Mouse (Mus musculus): Measurements from ENCODE around the gene Mapk3. TPM values are rescaled to one million over a fixed set of nuclear protein-coding genes. Genes with fewer than 3 reads are reported as not detected.

Mapk3 gene
- polyA plus RNA-seq, 1 experiment, result 169 TPM

DNA sequence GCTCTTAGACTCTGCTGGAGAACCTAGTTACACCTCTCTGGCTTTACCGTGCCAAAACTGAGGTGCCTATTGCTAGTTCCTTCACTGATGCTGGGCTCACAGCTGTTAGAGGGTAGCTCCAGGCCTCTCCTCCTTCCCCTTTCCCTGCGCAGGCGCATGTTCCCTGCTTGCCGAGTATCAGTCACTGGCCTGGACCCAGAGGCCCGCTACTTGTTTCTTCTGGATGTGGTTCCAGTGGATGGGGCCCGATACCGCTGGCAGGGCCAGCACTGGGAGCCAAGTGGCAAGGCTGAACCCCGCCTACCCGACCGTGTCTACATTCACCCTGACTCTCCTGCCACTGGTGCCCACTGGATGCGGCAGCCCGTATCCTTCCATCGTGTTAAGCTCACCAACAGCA lies 23.3 kb downstream of the Mapk3 start:
- no peak for DNase-seq (ENCODE audit: low read depth)

DNA sequence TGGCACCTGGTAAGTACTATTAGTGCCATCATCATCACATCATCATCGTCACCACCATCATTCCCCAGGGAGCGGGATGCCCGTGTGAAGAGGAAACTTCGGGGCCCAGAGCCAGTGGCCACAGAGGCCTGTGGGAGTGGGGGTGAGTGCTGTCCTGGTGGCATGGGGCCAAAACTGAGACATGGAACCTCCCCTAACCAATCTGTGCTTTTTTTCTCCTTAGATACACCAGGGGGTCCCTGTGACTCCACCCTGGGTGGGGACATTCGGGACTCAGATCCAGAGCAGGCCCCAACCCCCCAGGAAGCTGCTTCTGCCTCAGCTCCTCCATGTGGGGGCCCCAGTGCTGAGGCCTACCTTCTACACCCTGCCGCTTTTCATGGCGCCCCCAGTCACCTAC lies 25.1 kb downstream of the Mapk3 start:
- DNase-seq (ENCODE audit: low read depth), result no peak

DNA sequence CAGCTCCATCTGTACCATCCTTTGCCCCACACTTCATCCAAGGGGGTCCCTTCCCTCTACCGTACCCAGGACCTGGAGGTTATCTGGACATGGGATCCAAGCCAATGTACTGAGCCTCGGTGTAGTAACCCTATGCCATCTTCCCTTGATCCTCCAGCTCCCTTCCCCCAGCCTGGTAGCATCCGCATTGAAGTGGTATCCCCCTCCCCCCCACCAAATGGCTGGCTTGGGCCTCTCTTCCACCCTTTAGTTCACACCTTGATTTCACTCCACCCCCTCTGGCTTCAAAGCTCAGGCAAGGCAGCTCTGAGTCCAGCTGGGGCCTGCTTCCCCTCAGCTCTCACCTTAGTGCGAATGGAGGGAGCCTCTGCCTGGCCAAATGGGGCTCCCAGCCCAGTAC lies 25.7 kb downstream of the Mapk3 start:
- DNase-seq (ENCODE audit: low read depth), result no peak

DNA sequence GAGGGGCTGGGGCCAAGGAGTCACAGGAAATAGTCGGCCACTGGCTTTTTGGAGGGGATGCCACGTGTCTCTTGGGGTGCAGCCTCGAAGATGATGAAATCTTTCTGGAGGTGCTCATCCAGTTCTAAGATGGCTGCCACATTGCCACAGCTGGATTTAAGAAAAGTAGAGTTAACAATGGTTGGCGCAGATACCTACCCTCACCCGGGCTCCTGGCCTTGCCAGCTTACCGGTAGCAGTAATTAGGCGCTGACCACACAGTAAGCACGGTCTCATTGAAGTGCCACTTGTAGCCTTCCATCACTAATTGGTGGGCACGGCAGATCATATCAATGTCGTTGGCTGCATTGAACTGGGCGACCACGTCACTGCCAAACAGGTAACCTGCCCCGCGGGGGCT lies 26.7 kb downstream of the Mapk3 start:
- no peak for DNase-seq (ENCODE audit: low read depth)

DNA sequence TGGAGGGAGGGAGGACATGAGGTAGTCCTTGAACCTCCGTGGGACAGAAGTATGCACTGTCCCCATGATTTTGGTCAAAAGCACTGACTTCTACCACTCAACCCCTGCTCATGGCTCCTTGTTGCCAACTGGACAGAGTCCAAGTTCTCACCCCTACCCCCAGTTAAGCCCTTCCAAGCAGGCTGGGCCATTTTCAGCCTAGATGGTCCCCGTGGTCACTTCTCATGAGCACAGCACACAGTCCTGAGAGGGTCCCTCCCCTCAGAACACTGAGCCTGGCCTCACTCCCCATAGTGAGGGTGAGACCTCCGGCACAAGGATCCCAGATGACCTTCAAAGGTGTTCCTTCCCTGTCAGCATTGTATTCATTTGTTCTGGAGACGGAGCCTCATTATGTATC lies 29.7 kb downstream of the Mapk3 start:
- DNase-seq (ENCODE audit: low read depth), result no peak

DNA sequence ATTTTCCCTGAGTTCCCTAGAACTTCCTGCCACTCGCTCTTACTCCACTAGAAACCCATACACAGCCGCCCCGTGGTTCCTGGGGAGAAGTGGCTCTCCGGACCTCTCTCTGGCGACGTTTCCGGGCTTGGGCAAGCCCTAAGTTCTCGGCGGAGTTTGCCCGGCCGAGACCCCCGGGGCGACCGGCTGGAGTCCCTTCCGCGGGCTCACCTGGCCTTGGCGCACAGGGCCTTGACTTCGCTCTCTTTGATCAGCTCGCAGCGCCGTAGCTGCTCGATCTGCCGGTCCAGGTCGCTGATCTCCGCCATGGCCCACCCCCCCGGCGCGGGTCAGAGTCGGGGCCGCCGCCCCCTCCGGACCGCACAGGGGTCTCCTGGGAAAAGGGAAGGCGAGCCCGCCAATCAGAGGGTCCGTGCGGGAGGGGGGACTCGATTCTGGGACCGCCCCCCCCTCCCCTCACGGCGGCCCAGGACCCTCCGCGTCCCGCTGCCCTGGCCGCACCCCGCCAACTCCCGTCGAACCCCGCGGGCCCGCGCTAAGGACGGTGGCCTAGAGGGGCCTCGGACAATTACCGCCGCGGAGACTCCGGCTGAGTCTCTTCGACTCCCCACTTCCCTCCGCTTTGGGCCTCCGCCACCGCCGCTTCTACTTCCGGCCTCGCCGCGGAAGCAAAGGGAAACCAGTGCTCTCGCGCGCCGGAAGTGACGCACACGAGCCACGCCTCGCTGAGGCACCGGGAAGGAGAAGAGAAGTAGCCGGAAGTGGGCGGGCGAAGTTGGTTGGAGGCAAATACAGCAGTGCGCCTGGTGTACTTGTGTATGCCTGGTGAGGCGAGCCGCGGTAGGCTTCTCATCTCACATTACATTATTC lies 32.7 kb downstream of the Mapk3 start, which contains the start of gene Ppp4c:
TSS of gene Ppp4c (minus strand) at position 646 of the 870 bp plus-strand sequence.
- no peak for DNase-seq (ENCODE audit: low read depth)

DNA sequence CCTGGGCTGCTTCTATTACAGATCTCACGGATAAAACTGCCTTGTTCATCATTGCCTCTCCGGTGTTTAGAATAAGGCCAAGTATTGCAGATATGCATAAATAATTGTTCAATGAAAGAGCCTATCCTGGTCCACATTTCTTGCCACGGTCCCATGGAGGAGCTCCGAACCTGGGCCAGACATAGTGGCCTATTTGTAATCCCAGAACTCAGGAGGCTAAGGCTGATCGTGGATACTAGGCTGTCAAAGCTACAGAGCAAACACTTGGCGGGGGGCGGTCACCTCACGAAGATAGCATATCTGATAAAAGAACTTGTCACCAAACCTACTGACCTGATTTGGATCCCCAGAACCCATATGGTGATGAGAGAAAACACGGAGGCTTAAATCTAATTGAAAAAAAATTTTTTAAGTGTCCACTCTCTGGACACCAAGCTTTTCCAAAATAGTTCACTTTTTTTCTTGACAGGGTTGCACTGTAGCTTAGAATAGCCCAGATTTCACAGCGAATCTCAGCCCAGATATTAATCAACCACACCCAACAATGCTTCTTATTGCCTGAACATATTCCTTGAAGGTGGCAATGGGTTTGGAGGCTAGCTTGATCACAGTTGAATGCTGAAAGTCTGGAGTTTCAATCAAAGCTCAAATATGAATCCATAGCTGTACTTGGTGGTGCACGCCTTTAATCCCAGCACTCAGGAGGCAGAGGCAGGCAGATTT lies 33.5 kb downstream of the Mapk3 start:
- no peak for DNase-seq (ENCODE audit: low read depth)

DNA sequence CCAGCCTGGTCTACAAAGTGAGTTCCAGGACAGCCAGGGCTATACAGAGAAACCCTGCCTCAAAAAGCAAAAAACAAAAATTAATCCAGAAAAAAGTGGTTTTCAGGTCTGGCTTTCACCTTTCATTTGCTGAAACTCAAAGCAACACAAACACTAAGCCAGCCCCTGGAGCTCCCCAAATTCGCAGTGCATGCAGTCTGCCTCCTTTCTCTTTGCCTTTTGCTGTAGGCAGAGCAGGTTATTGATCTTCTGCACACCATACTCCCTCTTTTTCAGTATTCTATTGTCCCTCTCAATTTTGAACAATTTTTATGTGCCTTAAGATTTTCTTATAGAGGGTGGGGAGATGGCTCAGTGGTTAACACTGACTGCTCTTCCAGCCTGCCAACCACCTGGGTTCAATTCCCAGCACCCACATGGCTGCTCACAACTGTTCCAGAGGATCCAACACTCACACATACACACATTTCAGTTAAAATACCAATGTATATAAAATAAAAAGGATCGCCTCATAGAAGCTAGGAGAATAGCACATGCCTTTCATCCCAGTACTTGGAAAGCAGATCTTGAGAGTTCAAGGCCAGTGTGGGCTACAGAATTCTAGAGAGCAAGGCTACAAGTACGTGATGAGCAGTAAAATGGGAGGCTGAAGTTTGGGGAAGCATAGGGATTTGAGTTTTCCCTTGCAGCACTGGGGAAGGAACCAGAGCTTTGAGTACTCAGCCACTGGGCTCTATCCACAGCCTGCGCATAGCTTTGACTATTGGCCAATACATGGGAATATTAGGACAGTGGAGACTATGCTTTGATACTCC lies 34.3 kb downstream of the Mapk3 start:
- no peak for DNase-seq (ENCODE audit: low read depth)

DNA sequence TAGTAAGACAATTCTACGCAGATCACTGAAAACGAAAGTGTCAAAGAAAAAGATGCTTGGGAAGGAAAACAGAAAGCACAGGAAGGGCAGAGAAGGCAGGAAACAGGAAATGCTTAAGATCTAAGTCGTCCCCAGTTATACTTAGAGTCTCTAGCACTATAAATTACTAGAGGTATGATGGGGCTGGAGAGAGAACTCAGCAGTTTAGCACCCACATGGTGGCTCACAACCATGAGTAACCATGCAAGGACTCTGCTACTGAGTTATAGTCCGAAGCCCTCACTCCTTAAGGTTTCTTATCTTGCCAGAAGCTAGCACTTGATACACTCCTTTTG lies 34.8 kb downstream of the Mapk3 start:
- DNase-seq (ENCODE audit: low read depth), result no peak

DNA sequence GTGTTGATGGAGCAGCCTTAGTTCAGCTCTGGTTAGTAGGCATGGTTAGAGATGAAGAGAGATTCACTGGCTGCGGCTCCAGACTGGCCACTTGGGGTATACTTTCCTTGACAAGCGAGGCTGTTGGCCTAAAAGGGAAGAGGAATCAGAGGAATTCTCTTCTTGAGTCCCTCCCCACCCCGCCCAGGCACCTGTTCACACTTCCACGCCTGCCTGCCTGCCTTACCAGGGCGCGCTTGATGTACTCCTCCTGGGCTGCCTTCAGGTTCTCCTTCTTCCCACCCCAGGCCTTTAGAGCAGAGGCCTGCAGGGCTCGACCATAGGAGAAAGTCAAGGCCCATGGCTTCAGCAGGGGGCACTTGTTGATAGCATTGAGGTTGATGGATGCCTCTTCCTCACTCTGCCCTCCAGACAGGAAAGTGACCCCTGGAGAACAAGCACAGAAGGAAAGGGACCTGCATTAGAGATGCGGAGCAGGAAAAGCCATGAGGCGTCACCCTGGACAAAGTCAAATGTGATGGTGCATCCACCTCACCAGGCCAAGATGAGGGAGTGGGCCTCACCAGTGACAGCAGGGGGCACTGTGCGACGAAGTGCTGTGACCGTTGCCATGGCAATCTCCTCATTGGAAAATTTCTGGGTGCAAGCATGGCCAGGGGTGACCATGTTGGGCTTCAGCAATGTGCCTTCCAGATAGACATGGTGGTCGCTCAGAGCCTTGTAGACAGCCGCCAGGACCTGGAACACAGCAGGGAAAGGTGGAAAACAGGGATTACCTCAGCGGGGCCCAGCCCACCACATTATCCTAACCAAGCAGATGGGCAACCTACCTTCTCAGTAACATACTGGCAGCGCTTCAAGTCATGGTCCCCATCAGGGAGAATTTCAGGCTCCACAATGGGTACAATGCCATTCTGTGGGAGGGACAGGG lies 36.3 kb downstream of the Mapk3 start:
- no peak for DNase-seq (ENCODE audit: low read depth)

DNA sequence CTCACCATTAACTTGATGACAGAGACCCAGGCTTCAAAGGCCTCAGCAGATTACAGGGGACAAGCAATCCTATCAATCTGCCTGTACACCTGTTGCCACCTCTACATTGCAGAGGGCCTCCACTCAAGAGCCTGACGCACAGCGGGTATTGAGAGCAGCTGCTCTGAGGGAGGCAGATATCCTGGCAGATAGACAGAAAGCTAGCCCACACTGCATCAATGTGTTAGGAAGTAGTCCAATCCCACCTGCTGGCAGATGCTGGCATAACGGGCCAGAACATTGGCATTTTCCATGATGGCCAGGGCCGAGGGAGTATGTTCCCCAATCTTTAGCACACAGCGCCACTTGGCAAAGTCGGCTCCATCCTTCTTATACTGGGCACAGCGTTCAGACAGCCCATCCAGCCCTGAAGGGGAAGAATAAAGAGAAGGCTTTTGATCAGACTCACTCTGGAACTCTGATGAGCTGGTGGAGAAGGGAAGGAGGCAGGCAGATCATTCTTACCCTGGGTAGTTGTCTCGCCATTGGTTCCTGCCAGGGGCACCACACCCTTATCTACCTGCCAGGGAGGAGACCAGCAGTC lies 37.0 kb downstream of the Mapk3 start:
- no peak for DNase-seq (ENCODE audit: low read depth)

DNA sequence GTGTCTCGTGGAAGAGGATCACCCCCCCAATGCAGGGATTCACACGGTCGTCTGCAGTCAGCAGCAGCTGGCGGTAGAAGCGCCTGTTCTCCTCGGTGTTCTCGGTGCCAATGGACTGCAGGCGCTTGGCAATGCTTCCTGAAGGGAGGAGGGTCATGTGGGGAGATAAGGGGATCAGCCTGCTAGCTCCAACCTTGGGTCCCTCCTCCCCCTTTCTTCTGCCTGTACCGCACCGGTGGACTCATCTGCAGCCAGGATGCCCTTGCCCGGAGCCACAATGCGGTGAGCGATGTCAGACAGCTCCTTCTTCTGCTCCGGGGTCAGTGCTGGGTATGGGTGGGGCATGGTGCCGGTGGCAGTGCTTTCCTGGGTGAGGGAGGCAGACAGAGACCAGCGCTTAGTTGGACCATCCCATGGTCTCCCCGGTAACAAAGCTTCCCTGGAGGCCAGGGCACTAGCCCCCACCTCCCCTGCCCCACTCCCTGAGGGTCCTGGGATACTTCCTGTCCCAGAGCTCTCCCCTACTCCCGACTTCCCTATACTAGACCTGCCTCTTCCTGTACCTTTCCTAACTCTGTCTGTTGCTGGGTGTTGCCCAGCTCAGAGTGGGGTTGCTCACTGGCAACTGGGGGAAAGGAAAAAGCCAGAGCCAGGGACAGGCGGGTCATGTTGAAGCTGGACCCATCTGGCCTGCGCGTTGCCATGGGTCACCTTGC lies 38.2 kb downstream of the Mapk3 start, which contains the start of gene Fam57b:
TSS of gene Fam57b (plus strand) at position 258 of the 716 bp plus-strand sequence.
- no peak for DNase-seq (ENCODE audit: low read depth)

DNA sequence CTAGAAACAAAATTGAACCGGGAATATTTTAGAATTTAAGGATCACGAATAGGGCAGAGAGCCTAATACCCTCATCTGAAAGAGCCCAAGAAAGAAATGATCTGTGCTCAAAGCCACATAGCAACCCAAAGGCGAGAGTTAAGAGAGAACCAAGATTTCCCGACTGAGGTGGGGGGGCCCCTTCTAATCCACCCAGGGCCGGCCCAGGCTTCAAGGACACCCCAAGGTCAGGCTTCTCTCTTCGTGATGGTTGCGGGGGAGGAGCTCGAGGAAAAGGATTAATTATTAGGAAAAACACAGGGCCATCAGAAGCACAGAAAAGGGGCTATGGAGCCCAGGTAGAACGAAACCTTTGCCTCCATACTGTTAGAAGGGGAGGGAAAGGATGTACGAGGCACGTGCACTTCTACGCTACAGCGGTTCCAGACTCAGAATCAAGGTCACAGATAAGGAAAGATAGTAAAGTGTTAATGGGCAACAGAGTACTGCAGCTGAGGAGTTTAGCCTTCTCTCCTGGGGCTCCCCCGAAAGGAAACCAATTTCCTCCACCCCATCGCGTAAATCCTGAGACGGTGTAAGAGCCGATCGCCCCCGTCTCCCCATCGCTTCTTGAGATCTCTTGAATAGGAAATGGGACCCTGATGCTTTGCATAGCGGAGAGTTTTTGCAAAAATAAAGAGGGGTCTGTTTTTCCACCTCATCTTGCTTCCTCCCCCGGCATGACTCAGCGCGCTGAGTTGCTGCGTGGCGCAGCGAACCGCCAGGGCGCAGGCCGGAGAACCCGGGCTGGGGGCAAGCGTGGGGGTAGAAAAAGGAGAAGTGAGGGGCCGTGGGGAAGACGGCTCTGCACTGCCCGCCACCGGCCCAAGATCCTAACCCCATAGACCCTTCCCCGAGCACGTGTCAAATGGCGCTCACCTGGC lies 39.0 kb downstream of the Mapk3 start:
- DNase-seq (ENCODE audit: low read depth), result no peak

DNA sequence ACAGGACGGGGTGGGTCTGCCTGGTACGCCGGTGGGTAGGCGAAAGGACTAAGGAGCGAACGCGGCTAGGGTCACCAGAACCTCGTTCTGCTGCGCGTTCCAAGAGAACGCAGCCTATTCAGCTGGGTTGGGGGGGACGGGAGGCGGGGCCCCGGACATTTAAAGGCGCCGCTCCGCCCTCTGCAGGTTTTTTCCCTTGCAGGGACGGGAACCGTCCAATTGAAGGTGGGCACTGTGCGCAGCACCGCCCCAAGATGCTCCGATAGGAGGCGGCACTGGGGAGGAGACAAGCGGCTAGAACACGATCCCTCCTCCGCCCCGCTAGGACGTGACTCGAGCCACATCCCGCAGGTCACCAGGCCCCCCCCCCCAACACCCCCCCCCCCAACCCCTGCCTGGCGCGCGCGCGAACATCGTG lies 39.7 kb downstream of the Mapk3 start:
- no peak for DNase-seq (ENCODE audit: low read depth)

DNA sequence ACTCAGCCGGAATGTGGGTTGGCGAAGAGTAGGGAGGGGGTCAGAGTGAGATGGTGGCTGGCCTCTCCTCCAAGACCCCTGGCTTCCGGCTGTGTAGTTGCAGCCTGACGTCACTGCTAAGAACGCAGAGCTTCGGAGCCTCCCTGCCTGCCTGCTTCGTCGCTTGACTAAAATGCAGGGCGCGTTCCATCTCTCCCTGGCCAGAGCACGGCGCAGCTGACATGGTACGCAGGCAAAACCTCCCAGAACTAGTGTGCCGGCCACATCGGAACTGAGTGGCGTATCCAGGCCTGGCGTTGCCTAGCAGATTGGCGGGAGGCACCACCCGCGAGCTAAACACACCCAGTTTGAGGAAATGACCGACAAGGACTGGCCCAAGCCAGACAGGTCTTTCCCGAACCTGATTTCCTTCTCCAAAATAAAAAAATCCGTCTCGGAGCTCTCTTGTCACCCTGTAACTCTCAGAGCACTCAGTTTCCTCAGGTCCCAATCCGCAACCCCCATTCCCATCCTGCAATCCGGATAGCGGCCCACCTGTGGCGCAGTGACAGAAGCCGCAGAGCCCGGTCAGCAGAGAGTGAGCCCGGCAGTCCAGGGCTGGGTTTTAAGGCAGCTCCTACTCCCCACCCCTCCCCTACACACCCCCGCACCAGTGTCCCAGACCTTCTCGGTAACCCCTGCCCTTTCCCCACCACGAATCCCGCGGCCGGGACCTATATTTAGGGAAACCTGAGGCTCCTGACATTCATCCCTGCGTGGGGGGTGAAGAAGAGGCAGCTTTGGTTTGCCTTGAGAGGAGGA lies 40.3 kb downstream of the Mapk3 start:
- DNase-seq (ENCODE audit: low read depth), result no peak

DNA sequence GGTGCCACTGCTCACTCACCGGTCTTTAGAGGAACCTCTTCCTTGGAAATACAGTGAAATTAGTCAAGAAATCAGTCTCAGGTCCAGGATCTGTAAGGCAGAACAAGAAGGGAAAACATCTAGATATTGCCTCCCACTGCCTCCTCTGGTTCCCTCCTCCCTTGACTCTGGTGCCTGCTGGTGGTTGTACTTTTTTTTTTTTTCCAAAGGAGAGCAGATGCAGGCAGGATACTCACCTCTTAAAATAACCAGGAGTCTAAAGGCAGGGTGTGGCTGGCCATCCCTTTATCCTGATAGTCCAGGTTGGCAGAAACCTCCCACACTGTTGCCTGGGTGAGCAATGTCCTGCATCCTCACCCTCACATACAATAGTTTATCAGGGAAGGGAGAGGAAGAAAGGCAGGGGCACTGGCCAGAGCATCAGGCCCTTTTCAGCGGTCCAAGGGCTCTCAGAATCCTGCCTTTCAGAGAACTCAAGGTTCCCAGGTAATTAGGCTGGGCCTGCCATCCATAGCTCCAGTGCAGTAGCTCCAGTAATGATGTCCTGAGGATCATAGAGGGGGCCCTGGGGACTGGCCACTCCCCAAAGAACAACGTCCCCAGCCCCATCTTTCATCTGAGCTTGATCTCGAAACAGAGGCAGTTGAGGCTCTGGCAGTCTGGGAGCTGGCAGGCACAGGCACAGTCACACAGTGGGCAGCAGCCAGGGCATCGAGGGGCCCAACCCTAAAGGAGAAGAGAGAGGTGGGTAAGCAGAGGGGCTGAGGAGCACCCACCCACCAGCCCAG lies 41.1 kb downstream of the Mapk3 start:
- DNase-seq (ENCODE audit: low read depth), result no peak

DNA sequence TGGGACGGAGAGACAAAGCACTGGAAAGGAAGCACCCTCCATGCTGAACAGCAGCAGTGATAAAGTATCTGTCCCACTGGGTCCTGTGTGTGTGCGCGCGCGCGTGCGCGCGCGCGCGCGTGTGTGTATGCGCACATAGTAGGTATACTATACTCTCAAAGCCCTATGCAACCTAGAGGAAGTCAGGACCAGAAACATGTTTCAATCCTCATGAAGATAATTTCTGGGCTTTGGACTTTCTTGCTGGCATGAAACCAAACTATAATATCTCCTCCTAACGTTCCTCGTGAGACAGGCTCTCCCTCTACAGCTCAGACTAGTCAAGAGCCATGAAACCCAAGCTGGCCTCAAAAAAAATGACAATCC lies 41.6 kb downstream of the Mapk3 start:
- DNase-seq (ENCODE audit: low read depth), result no peak

Measured in gonadal fat pad, adult 2 months (tissue).